Comparison of ENCODE assay signal across 20 mouse cellular contexts in genomic region chr5:41627224-41628144, GRCm38 (mm10).
DNase-seq lines count a peak whose midpoint lies in the region; ATAC-seq and TF ChIP-seq lines count a peak whose summit lies in the region.
"Had no signal": no experiment of that assay in that cellular context is flagged by ENCODE, and none has a peak within 500 bp of the region (broad histone marks: within the 10 kb centered on the region; RNA-seq: fewer than 3 reads in every experiment).

No protein-coding gene starts in this region.

- DNase-seq in kidney, adult 9 months: peak; percentile 38
- DNase-seq in kidney, adult 11 months: no peak
- DNase-seq in 3T3-L1 (ENCODE audit: low read depth, low spot score): peak; percentile 88
- peak; percentile 47 for DNase-seq in Patski (ENCODE audit: low read depth, low spot score)
- DNase-seq in embryo, embryonic 10 days (ENCODE audit: low spot score): no peak
- DNase-seq in adipocyte (ENCODE audit: low spot score): no peak
- DNase-seq: adrenal gland, postnatal 10 days; cerebellum, adult 8-10 months; heart, postnatal 4 days; kidney, adult 18-20 months; lung, postnatal 14 days; thymus, postnatal 14 days had no signal

- ATAC-seq in Patski: peak; percentile 86
- ATAC-seq in megakaryocyte, adult 5-6 weeks (ENCODE audit: poor library complexity, severe bottlenecking): peak; percentile 98
- ATAC-seq: forebrain, embryonic 13.5 days; hindbrain, postnatal 0 days had no signal

- CTCF ChIA-PET in Patski (lab: Charles Lee): interaction anchor here (1.8 to 2.1 kb wide), 2 partner anchors 13 to 20 kb away, joined by 5 to 6 read pairs; no protein-coding TSS in a partner anchor

- no peak for TF ChIP-seq CTCF in Patski (IDR thresholded peaks at IDR 0.05)

- in situ Hi-C loops in Patski (cut with MboI; ENCODE audit: low pct_unique_long_range_greater_than_20kb): no loop called here

- no peaks in the 10 kb centered on the region for H3K27me3 ChIP-seq in Patski
- H3K27me3 ChIP-seq: embryonic facial prominence, embryonic 15.5 days; forebrain, embryonic 13.5 days; heart, embryonic 13.5 days; limb, embryonic 13.5 days; liver, embryonic 15.5 days; neural tube, embryonic 15.5 days had no signal

- POLR2A ChIA-PET in Patski (lab: Charles Lee): interaction anchor here (1.2 kb wide), 1 partner anchor 62 kb away, joined by 3 read pairs; no protein-coding TSS in a partner anchor

Comparison
In these comparisons a context has a peak if more than half of its experiments do, and no peak if none do; other contexts are left out.
1. DNase-seq: peak in kidney, adult 9 months (single experiment), 3T3-L1 (single experiment) and Patski (single experiment); none in kidney, adult 11 months (single experiment), embryo, embryonic 10 days (single experiment) and adipocyte (single experiment).